Mouse (Mus musculus) urinary bladder, postnatal 25 days (tissue): Measurements from ENCODE around the gene Runx2.

Experiments
- DNase-seq: peaks from one replicate; pipeline ENCODE4 v3.0.0; 2022; ENCODE audit warnings: low spot score

Gene Runx2

DNA sequence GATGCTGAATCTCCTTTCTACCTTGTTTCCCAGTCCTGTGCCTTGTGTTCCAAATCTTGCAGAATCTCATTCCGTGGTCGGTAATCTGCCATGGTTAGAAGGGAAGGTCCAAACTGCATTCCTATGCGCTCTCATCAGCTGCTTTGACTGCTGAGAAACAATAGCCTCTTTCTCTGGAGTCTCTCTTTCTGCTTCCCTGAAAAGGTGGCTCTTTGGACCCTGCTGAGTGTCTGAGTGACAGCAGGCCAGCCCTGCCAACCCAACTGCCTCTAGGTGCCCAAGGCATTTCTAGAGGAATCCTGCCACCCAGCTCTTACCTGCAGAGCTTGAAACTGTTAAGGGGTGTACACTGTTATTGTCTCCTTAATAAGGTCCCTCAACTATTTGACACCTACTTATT lies 226.6 kb downstream of the Runx2 start:
- DNase-seq, result no peak

DNA sequence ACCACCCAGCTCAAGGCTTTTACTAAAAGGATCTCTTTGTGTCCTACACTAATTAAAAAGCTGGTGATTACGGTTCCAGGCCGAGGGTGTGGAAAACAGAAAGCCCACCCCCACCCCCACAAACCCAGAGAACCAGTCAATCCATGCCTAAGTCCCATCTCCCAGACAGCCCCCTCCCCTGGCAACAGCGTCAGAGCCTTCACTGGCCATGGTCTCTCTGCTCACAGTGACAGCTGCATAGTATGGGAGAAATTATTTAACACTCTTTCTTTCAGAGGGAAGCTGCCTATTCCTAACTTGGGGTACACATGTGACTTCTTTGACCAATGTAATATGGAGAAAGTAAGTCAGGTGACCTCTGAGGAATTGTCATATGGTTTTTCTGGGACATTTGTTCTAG lies 228.4 kb downstream of the Runx2 start:
- no peak for DNase-seq

DNA sequence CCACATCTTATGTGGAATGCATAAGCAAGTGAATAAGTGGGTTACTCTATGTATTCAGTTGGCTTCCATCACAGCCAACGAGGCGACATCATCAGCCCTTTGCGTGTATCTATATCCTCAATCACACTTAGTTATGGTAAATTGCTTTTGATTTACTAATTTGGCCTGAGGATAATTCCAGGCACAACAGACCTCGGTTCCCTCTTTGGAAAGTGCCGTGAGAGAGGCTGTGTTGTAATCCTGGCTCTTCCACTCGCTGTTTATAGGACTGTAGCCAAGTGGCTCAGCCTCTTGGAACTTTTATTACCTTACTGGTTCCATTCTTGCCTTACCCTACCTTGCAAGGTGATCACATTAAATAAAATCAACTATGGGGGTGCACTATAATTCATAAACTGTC lies 229.8 kb downstream of the Runx2 start:
- DNase-seq, result no peak

- no peak for DNase-seq
These were observed 236.8 kb downstream of the Runx2 start for GRCm38 (mm10) chr17:44577791-44578190.

DNA sequence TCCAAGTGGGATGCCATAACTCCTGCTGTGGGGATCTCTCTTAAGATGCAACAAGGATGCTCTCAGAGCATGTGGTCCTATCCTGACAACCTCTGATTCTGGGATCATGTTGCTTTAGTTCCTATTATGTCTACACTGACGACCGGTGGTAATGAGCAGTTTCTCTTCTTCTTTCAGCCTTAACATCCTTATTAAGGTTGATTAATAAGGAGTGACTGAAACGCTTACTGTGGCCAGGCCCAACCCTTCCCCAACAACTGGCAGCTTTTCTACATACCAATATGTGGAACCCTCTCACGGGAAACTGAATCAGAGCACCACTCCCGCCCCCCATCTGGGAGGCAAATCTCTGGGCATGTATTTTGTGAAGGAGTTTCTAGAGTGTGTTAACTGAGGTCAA lies 243.7 kb downstream of the Runx2 start:
- no peak for DNase-seq

DNA sequence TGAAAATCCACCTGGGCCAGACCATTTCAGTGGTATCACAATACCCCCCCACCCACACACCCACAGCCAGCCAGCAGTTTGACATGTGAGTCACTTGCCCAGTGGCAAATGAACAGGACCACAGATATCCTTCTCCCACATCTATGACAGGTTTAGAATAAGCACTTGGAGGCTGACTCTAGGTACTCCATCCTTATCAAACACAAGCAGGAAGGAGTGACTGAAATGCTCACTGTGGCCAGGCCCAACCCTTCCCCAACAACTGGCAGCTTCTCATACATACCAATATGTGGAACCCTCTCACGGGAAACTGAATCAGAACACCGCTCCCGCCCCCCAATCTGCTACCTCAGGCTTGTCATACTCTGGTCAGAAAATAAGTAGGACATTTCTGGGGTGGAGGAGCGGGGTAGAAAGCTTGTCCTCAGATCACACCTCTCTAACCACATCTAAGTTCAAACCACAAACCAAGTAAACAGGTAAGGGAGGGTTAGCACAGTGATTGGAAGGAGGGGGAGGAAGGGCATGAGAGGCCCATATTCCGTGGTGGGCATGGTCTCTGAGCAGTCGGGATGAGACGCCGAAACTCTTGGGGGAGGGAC lies 245.5 kb downstream of the Runx2 start:
- no peak for DNase-seq

DNA sequence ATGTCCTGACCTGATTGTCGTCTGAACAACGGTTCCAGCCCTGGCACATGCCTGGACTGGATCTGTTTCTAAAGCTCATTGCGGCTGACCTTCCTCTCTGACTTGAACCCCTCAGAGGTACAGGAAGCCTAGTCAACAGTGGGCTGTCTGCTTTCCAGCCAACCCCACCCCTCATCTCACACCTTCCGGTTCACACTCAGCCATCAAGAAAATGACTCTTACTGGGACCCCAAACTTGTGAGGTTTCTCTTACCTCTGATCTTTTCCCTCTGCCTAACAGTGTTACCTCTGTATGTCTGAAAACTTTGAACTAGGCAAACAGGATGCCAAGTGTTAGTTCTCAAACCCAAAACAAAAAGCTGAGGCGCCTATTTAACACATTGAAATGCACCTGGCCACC lies 247.6 kb downstream of the Runx2 start:
- DNase-seq, result no peak

DNA sequence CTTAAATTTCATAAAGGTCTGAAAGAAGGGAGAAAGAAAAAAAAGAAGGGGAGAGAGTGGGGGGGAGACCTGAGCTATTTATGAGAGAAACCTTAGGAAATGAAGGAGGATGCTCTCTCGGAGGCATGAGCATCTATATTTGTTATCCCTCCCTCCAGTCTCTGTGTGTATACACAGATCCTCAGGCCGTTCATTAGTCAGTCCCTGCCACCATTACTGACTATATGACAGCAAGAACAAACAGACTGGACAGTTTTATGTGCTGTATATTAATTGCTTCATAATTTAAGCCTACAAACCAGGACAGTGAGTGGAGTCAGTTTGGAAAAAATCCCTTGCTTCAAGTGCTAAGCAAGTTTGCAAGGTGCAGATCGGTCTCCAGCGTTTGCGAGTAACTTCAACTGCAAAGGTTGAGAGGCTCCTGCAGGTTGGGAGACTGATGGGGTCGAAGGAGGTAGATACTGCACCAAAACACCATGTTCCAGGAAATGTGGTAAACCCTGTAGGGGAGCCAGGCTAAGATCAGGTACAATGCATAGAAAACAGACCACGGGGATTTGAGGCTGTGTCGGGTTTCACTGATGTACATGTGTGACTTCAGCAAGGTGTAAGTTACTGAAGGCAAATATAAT lies 248.6 kb downstream of the Runx2 start:
- no peak for DNase-seq

- DNase-seq, result no peak
These were observed 249.2 kb downstream of the Runx2 start for GRCm38 (mm10) chr17:44565311-44565831.

DNA sequence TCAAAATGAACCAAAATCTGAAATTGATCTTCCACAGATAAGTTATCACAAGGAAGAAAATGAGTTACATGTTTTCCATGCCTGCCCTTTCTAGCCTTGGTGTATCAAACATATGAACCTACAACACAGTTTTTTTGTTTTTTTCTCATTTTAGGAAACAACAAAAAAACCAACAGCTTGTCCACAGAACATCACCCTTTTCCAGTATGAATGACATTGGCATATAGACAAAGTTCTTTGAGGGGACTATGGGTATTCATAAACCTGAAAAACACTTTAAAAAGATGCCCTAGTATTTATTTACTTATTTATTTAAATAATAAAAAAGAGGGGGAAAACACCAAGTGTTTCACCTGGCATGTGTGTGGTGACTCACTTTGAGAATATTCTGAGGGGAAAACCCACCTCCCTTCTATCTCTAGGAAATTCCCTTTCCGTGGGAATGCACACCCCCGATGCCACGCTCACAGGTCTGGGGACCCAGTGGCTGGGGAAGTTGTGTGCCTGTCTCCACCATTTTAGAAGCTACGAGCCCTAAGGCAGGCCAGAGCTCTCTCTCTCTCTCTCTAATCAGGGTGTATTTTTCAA lies 249.9 kb downstream of the Runx2 start:
- no peak for DNase-seq

DNA sequence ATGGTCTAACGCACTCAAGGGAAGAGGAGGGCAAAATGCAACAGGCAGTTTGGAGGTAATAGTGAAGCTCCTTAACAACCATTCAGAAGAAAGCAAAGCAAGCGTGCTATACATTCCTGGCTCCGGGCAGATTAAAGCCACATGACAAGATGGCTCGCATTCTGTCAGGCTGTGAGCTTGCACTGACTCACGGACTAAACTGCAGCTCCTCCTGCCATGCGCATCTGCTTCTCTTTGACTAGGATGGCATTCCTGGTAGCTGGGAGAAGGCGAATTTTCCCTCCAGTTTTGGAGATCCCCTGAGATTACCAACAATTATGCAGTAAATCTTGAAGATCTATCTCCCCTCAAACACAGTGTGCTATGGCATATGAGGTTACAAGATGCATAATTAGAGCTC lies 254.6 kb downstream of the Runx2 start:
- DNase-seq, result no peak

DNA sequence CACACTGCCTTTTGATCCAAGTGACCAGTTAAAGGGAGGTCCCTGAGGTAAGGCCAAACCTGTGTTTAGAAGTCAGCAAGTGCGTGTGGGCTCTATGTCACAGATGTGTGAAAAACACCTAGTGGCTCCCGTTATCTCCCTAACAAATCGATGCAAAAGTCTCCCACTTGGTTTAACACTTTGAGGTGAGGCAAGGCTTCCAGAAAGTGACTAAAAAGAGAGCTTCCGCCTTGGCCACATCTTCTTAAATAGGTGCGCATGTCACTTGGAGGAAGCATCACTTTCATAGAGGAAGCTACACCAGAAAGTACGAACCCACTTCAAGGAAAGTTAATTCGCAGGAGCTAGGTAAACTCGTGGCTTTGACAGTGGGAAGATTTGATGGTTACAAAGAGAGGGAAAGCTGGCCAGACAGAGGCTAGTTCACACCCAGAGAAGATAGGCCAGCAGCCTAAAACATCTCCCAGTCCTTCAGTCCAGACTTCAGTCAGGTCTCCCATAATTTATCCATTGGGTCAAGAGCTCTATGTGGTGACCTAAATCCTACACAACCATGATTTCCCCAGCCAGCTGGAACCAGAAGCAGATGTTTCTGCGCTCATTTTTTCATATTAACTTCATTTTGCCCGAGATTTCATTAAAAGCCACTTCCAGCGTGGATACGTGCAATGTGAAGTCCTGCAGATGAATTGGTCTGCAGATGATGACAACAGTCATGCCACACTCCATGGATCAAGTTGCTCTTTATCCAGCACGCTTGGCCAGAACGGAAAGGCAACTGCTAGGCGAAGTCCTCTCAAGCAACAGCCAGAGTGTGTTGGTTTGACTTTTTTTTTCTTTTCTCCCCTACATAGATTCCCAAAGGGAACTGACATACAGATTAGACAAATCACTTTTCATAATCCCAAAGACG lies 257.1 kb downstream of the Runx2 start:
- no peak for DNase-seq

DNA sequence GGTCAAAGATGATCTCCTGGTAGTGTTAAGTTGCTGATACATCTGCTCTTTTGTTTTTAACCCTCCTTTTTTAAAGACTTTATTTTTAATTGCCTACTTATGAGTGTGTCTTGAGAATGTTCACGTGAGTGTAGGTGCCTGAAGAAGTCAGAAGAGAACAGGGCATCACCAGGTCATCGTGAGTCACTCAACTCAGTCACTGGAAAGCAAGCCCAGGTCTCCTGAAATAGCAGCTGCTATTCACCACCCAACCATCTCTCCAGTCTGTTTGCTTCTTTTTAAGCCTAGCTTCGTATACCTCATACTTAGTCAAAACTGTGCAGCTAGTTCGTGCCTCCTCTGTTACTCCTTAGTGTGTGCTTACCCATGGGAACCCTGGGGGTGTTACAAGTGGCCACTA lies 259.7 kb downstream of the Runx2 start:
- DNase-seq, result no peak

GRCm38 (mm10) chr17:44549551-44549950 lies 265.0 kb downstream of the Runx2 start:
- DNase-seq, result no peak

- no peak for DNase-seq
These were observed 266.7 kb downstream of the Runx2 start for GRCm38 (mm10) chr17:44547922-44548321.

- DNase-seq, result no peak
These were observed 267.8 kb downstream of the Runx2 start for GRCm38 (mm10) chr17:44546801-44547200.

GRCm38 (mm10) chr17:44545141-44545813 lies 269.3 kb downstream of the Runx2 start:
- no peak for DNase-seq

DNA sequence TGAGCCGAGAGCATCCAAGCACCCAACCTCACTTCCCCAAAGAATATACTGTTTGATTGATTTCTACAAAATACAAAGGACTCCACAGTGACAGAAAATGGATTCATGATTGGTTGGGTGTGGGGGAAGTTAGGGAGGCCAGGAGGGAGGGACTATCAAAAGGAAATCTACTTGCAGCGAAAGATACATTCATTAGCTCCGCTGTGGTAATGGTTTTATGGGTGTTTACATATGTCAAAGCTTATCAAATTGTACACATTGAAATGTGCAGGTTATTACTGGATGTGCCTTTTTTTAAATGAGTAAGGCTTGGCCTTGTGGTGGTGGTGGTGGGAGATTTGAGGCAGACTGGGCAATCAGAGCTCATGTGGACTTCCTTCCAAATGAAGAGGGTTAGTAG lies 271.9 kb downstream of the Runx2 start:
- DNase-seq, result no peak

DNA sequence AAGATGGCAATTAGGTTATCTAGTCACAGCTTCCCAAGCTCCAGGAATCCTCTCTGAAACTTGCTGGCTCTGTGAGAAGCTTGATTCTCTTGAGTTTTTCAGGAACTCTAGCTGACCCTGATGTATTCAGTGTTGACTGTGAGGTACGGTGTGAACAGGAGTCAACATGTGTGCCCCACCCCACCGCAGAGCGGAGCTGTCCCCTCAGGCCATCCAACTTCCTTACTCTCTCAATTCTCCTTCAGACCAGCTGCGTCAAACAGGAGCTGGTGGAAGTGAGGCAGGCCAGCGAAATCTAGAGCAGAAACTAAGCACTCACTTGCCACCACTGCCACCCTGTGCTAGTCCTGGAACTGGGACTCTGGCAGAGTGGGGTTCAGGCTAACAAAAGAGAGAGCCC lies 273.9 kb downstream of the Runx2 start:
- no peak for DNase-seq

GRCm38 (mm10) chr17:44538921-44539320 lies 275.7 kb downstream of the Runx2 start:
- DNase-seq, result no peak

- no peak for DNase-seq
These were observed 284.6 kb downstream of the Runx2 start for GRCm38 (mm10) chr17:44530000-44530399.

DNA sequence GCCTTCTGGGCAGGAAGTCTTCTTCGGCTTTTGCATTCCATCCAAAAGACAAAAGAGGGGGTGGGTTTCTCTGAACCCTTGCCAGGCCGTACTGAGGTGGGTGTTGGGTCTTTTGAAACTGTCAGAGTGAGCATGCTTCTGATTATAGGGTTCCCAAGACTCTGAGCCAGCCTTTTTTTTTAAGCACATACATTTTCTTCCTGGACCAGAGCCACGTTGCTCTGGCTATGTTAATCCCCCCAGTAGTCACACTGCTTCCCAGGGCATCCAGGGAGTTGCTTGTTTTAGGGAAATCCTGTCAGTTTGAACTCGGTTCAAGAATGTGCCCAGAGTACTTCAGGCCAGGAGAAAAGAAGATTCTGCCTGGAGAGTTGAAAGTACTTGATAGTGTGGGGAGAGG lies 286.0 kb downstream of the Runx2 start:
- no peak for DNase-seq
